Mouse (Mus musculus): ENCODE data around the gene Otud7b. TPM values are rescaled to one million over a fixed set of nuclear protein-coding genes. Genes with fewer than 3 reads are reported as not detected.

Gene Otud7b
- polyA plus RNA-seq, 1 experiment from 2014 or later = 7.4 TPM

- Histone ChIP-seq H3K27me3 (ENCODE audit: insufficient read depth, low read length) (no peaks in the 10 kb centered on the region), H3K4me2 (ENCODE audit: low read depth, low read length) (no peak overlapping the region), H3K4me3 (ENCODE audit: low read depth, low read length) (no peak overlapping the region), H3K27ac (ENCODE audit: low read depth) (no peak overlapping the region), H3K9me3 (ENCODE audit: low read length) (no peaks in the 10 kb centered on the region), H3K9ac (replicated peaks) (no peak overlapping the region), H3K36me3 (replicated peaks; ENCODE audit: insufficient read depth, low read length) (peaks cover 42% of the 10 kb centered on the region), H3K4me1 (ENCODE audit: insufficient read depth) (peaks cover 26% of the 10 kb centered on the region)
- DNase-seq = no peak
- ATAC-seq = no peak
- WGBS (ENCODE audit: insufficient replicate concordance) = 90% methylated on average over 6 of the region's 6 CpGs
- TF ChIP-seq EP300 (IDR thresholded peaks at IDR 0.05; ENCODE audit: low read depth) (no peak), CTCF (IDR thresholded peaks at IDR 0.05; ENCODE audit: low read depth) (no peak)
Observed at GRCm38 (mm10) chr3:96175251-96175650, 70.9 kb downstream of the Otud7b start.

- no peak overlapping the region for H3K4me2 ChIP-seq (ENCODE audit: low read depth, low read length)
- 77% methylated on average over 4 of the region's 4 CpGs for WGBS (ENCODE audit: insufficient replicate concordance)
- ATAC-seq = no peak
Observed at GRCm38 (mm10) chr3:96178427-96178826, 74.1 kb downstream of the Otud7b start.

GRCm38 (mm10) chr3:96178902-96179301, 74.6 kb downstream of the Otud7b start:
- Histone ChIP-seq H3K27me3 (ENCODE audit: insufficient read depth, low read length) (no peaks in the 10 kb centered on the region), H3K4me1 (ENCODE audit: insufficient read depth) (peaks cover 2% of the 10 kb centered on the region), H3K36me3 (replicated peaks; ENCODE audit: insufficient read depth, low read length) (peaks cover 38% of the 10 kb centered on the region)

More at GRCm38 (mm10) chr3:96178427-96178826, 74.1 kb downstream of the Otud7b start:
- TF ChIP-seq CTCF (IDR thresholded peaks at IDR 0.05; ENCODE audit: low read depth) (no peak), EP300 (IDR thresholded peaks at IDR 0.05; ENCODE audit: low read depth) (no peak)
- no peak overlapping the region for H3K27ac ChIP-seq (ENCODE audit: low read depth)
- H3K9ac ChIP-seq (replicated peaks) = no peak overlapping the region
- peaks cover 6% of the 10 kb centered on the region for H3K4me1 ChIP-seq (ENCODE audit: insufficient read depth)
- H3K9me3 ChIP-seq (ENCODE audit: low read length) = no peaks in the 10 kb centered on the region
- peaks cover 39% of the 10 kb centered on the region for H3K36me3 ChIP-seq (replicated peaks; ENCODE audit: insufficient read depth, low read length)
- no peak for DNase-seq
- no peak overlapping the region for H3K4me3 ChIP-seq (ENCODE audit: low read depth, low read length)
- H3K27me3 ChIP-seq (ENCODE audit: insufficient read depth, low read length) = no peaks in the 10 kb centered on the region

GRCm38 (mm10) chr3:96179531-96179930, 75.2 kb downstream of the Otud7b start:
- no peak for DNase-seq

More at GRCm38 (mm10) chr3:96178902-96179301, 74.6 kb downstream of the Otud7b start:
- H3K27ac ChIP-seq (ENCODE audit: low read depth) = no peak overlapping the region
- ATAC-seq = no peak
- H3K9me3 ChIP-seq (ENCODE audit: low read length) = no peaks in the 10 kb centered on the region
- TF ChIP-seq CTCF (IDR thresholded peaks at IDR 0.05; ENCODE audit: low read depth) (no peak), EP300 (IDR thresholded peaks at IDR 0.05; ENCODE audit: low read depth) (no peak)
- no peak overlapping the region for H3K4me2 ChIP-seq (ENCODE audit: low read depth, low read length)
- no peak overlapping the region for H3K4me3 ChIP-seq (ENCODE audit: low read depth, low read length)
- H3K9ac ChIP-seq (replicated peaks) = no peak overlapping the region
- no peak for DNase-seq
- 85% methylated on average over 2 of the region's 2 CpGs for WGBS (ENCODE audit: insufficient replicate concordance)

GRCm38 (mm10) chr3:96180727-96181477, 76.6 kb downstream of the Otud7b start, which contains the start of gene Sv2a:
Gene Sv2a, plus strand, starts transcription at chr3:96181151.
- Histone ChIP-seq H3K27me3 (ENCODE audit: insufficient read depth, low read length) (no peaks in the 10 kb centered on the region), H3K27ac (ENCODE audit: low read depth) (no peak within 1 kb of the TSS), H3K36me3 (replicated peaks; ENCODE audit: insufficient read depth, low read length) (peaks cover 22% of the 10 kb centered on the region), H3K4me2 (ENCODE audit: low read depth, low read length) (peak within 1 kb of the TSS; percentile 73), H3K4me3 (ENCODE audit: low read depth, low read length) (peak within 1 kb of the TSS; percentile 34), H3K9me3 (ENCODE audit: low read length) (no peaks in the 10 kb centered on the region), H3K4me1 (ENCODE audit: insufficient read depth) (no peaks in the 10 kb centered on the region), H3K9ac (replicated peaks) (0 out of 2 replicates have a peak within 1 kb of the TSS, but pooled peaks have one; percentile 44)
- ATAC-seq (peak; percentile 38; the same call in 1 of the 2 replicates), DNase-seq (peak; percentile 51)
- 6% methylated on average over 9 of the region's 23 CpGs for WGBS (ENCODE audit: insufficient replicate concordance)
- no peak for TF ChIP-seq EP300 (IDR thresholded peaks at IDR 0.05; ENCODE audit: low read depth)
- TF ChIP-seq CTCF (IDR thresholded peaks at IDR 0.05; ENCODE audit: low read depth) = no peak

More at GRCm38 (mm10) chr3:96179531-96179930, 75.2 kb downstream of the Otud7b start:
- Histone ChIP-seq H3K9me3 (ENCODE audit: low read length) (no peaks in the 10 kb centered on the region), H3K4me1 (ENCODE audit: insufficient read depth) (no peaks in the 10 kb centered on the region; the same call in 1 of the 2 replicates), H3K4me3 (ENCODE audit: low read depth, low read length) (no peak overlapping the region), H3K27ac (ENCODE audit: low read depth) (no peak overlapping the region), H3K27me3 (ENCODE audit: insufficient read depth, low read length) (no peaks in the 10 kb centered on the region), H3K36me3 (replicated peaks; ENCODE audit: insufficient read depth, low read length) (peaks cover 33% of the 10 kb centered on the region), H3K9ac (replicated peaks) (no peak overlapping the region), H3K4me2 (ENCODE audit: low read depth, low read length) (no peak overlapping the region)
- WGBS (ENCODE audit: insufficient replicate concordance) = 81% methylated on average over 4 of the region's 4 CpGs
- TF ChIP-seq CTCF (IDR thresholded peaks at IDR 0.05; ENCODE audit: low read depth) = no peak
- no peak for TF ChIP-seq EP300 (IDR thresholded peaks at IDR 0.05; ENCODE audit: low read depth)
- no peak for ATAC-seq

GRCm38 (mm10) chr3:96181510-96182381, 77.4 kb downstream of the Otud7b start:
- Histone ChIP-seq H3K4me1 (ENCODE audit: insufficient read depth) (no peaks in the 10 kb centered on the region), H3K4me2 (ENCODE audit: low read depth, low read length) (peak overlapping the region; percentile 73), H3K9me3 (ENCODE audit: low read length) (no peaks in the 10 kb centered on the region), H3K27ac (ENCODE audit: low read depth) (no peak overlapping the region), H3K9ac (replicated peaks) (no peak overlapping the region), H3K4me3 (ENCODE audit: low read depth, low read length) (peak overlapping the region; percentile 34; the same call in 1 of the 2 replicates), H3K27me3 (ENCODE audit: insufficient read depth, low read length) (no peaks in the 10 kb centered on the region), H3K36me3 (replicated peaks; ENCODE audit: insufficient read depth, low read length) (peaks cover 16% of the 10 kb centered on the region)
- 55% methylated on average over 12 of the region's 12 CpGs for WGBS (ENCODE audit: insufficient replicate concordance)
- TF ChIP-seq EP300 (IDR thresholded peaks at IDR 0.05; ENCODE audit: low read depth) (no peak), CTCF (IDR thresholded peaks at IDR 0.05; ENCODE audit: low read depth) (no peak)
- DNase-seq = no peak
- no peak for ATAC-seq
